In the genomic region with DNA sequence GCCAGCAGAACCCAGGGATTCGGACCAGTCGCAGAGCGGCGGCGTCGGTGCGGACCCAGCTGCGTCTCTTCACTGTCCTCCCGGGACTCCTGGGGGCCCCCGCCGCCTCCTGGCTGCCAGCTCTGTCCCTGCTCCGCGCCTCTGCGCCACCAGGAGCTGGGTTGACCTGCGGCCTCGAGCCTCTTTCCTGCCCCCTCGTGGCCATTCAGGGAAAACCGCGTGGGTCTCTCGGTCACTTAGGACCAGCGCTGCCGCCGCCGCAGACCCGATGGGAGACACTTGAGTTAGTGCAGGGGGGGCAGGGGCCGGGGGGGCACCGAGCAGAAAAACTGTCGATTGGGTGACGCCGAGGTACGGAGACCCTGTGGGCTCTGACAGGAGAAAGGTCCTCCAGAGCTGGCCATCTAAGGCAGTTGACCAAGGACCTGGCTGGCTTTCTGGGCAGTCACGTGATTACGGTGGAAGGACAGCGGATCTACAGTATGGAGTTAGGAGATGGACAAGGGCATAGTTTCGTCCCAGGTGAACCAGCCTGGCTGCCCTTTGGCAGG, we compare ENCODE assay signal across 8 mouse cellular contexts. TPM values are rescaled to one million over a fixed set of nuclear protein-coding genes. Genes with fewer than 3 reads are reported as not detected.
A peak's percentile ranks its signal among the peaks of the same experiment; 100 is the strongest.
DNase-seq lines count a peak whose midpoint lies in the region; ATAC-seq and TF ChIP-seq lines count a peak whose summit lies in the region.

No protein-coding gene starts in this region.

- peak; percentile 71 to 77 for DNase-seq in adrenal gland, adult 18-20 months (ENCODE audit: low spot score in 2 of 2)
- DNase-seq in gastrocnemius, postnatal 14 days, result peak; percentile 80
- DNase-seq in hindlimb bud, embryonic 11.5 days (ENCODE audit: extremely low spot score, low read depth, low spot score), result peak; percentile 77
- DNase-seq in left cerebral cortex, postnatal 14 days (ENCODE audit: low spot score in 2 of 2), result peak; percentile 54 to 70
- peak; percentile 67 to 77 for DNase-seq in right cerebral cortex, postnatal 10 days (ENCODE audit: low spot score in 2 of 2)
- DNase-seq in urinary bladder, postnatal 10 days (ENCODE audit: low spot score), result peak; percentile 44

- H3K27ac ChIP-seq in cortical plate, adult 2 months (ENCODE audit: insufficient read depth, low read length), result no peak overlapping the region

- peak; percentile 43 for TF ChIP-seq CTCF in cortical plate, adult 2 months (IDR thresholded peaks at IDR 0.05; ENCODE audit: extremely low read depth, insufficient read depth, low read length)

- intact Hi-C loops in gastrocnemius, postnatal 14 days (cut with DNase I; ENCODE audit: low total_unique reads), result loop anchor here (10.0 kb wide), 1 partner anchor 234 kb away; the partner anchor contains the start of gene Foxd1
- intact Hi-C loops in left cerebral cortex, postnatal 14 days (cut with DNase I), result loop anchor here (5.0 kb wide), 2 partner anchors 87 to 227 kb away; no protein-coding TSS in a partner anchor

- H3K4me1 ChIP-seq in cortical plate, adult 2 months (ENCODE audit: control insufficient read depth, insufficient read depth, low read length), result peaks cover 2% of the 10 kb centered on the region; the same call in 1 of the 2 replicates

- TF ChIP-seq POLR2A in cortical plate, adult 2 months (IDR thresholded peaks at IDR 0.05; ENCODE audit: extremely low read depth, insufficient read depth, low read length), result no peak

- peak overlapping the region; percentile 35 for H3K4me3 ChIP-seq in cortical plate, adult 2 months (ENCODE audit: insufficient read depth, low read length)

- ATAC-seq in megakaryocyte progenitor cell, adult 5-6 weeks (replicated peaks; ENCODE audit: poor library complexity), result peak; percentile 98

RNA-seq across cellular contexts. Expression of gene Tmem174, which starts 48.2 kb away (rescaled TPM):
- total RNA-seq in adrenal gland, adult 18-20 months (2021), result under 1 TPM in 1 of 2 experiments, not detected in 1; 0.23 TPM
- polyA plus RNA-seq in cortical plate, adult 2 months (2012; rRNA removed), result 0.19 and 0.25 TPM in 2 replicates
- not detected for total RNA-seq in gastrocnemius, postnatal 14 days (2021)
- total RNA-seq in left cerebral cortex, postnatal 14 days (2021), result not detected
- not detected in 2 replicates for total RNA-seq in megakaryocyte progenitor cell, adult 5-6 weeks (2015)
- not detected in 2 replicates for total RNA-seq in megakaryocyte progenitor cell, adult 5-6 weeks (2017)
